Mouse (Mus musculus) olfactory bulb, adult 2 months (tissue): Measurements from ENCODE around the gene Npr2.

Experiments used
- CTCF ChIP-seq: fragments of 200-500 bp; IDR thresholded peaks from 2 replicates; pipeline ENCODE4 v1.5.1; 2012; ENCODE audit warnings: low read depth, mild to moderate bottlenecking, low read length, moderate library complexity; ENCODE audit not compliant: insufficient read depth
- POLR2A ChIP-seq: fragments of 200-500 bp; IDR thresholded peaks from 2 replicates; pipeline ENCODE4 v1.6.1; 2012; ENCODE audit warnings: mild to moderate bottlenecking, low read depth, low read length, moderate library complexity; ENCODE audit not compliant: insufficient read depth

DNA sequence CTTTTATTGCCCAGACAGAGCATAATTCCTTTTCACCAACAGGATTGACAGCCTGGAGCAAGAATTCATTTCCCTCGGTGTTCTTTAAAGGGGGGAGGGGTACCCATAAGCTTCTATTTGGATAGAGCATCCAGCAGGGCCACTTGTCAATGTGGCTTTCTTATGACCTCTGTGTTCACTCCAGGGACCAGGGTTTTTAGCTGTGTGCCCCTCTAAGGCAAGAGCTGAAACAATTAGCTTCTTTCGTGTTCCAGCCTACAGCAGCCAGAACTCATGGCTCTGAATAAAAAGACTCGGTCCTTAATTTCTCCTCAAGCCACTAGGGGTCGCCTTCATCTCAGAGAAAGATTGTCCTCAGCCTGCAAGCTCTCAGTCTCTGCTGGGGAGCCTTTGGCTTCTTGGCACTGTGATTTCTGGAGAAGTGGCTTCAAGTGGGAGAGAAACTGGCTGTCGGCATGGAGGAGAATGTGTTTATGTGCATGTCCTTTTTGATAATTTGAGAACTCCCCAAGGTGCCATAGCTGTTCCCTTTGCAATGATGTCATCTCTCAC, 1.6 kb upstream of the Npr2 start:
- peak; percentile 51 for TF ChIP-seq CTCF
- TF ChIP-seq POLR2A: no peak
